Mouse (Mus musculus) ES-E14 (cell line): ENCODE results near the gene Srpk1. TPM values are rescaled to one million over a fixed set of nuclear protein-coding genes. Genes with fewer than 3 reads are reported as not detected.

Source experiments
- DNase-seq: peaks from one replicate; pipeline ENCODE4 v3.0.0-alpha.2; 2013; ENCODE audit warnings: low read depth, low spot score
- H3K27ac ChIP-seq: 2 replicates; pipeline ENCODE4 v1.5.1; 2012; ENCODE audit warnings: low read depth, mild to moderate bottlenecking, low read length, moderate library complexity, mixed read lengths; ENCODE audit not compliant: poor library complexity, insufficient read depth, severe bottlenecking
- H3K36me3 ChIP-seq: 2 replicates; pipeline ENCODE4 v1.6.1; 2012; ENCODE audit warnings: mild to moderate bottlenecking, low read length, moderate library complexity, mixed read lengths; ENCODE audit not compliant: control insufficient read depth, poor library complexity, insufficient read depth, severe bottlenecking
- H3K4me1 ChIP-seq, 2 experiments: fragments of 150-350 bp in 1 of 2; sonication (generic) in 1 of 2; 2 replicates each; pipeline ENCODE4 v1.6.1; 2012; ENCODE audit warnings: low read length in 2 of 2, mild to moderate bottlenecking in 1 of 2, mixed read lengths in 1 of 2; ENCODE audit not compliant: control insufficient read depth in 2 of 2, insufficient read depth in 2 of 2, poor library complexity in 1 of 2
- H3K4me3 ChIP-seq, 2 experiments: fragments of 150-350 bp in 1 of 2; sonication (generic) in 1 of 2; 2 replicates each; pipeline ENCODE4 v1.5.1; 2012; ENCODE audit warnings: low read length in 2 of 2, low read depth in 1 of 2, mild to moderate bottlenecking in 1 of 2, mixed read lengths in 1 of 2; ENCODE audit not compliant: insufficient read depth in 1 of 2, poor library complexity in 1 of 2, severe bottlenecking in 1 of 2
- H3K9ac ChIP-seq: 2 replicates; pipeline ENCODE4 v1.6.1; 2012; ENCODE audit warnings: low read depth, mild to moderate bottlenecking, low read length, mixed read lengths; ENCODE audit not compliant: poor library complexity, insufficient read depth, severe bottlenecking
- H3K9me3 ChIP-seq: fragments of 150-350 bp; sonication (generic); 2 replicates; pipeline ENCODE4 v1.6.1; 2012; ENCODE audit warnings: low read depth, mild to moderate bottlenecking, low read length; ENCODE audit not compliant: control insufficient read depth, insufficient read depth
- CHD2 ChIP-seq: IDR thresholded peaks from 2 replicates; pipeline ENCODE4 v1.6.1; 2014; ENCODE audit warnings: mild to moderate bottlenecking, low read depth, low read length, inconsistent platforms
- HCFC1 ChIP-seq: IDR thresholded peaks from 2 replicates; pipeline ENCODE4 v1.6.1; 2012; ENCODE audit warnings: low read length, inconsistent platforms, borderline replicate concordance; ENCODE audit not compliant: insufficient read depth
- MAFK ChIP-seq: IDR thresholded peaks from 2 replicates; pipeline ENCODE4 v1.6.1; 2014; ENCODE audit warnings: mild to moderate bottlenecking, low read depth, low read length, inconsistent platforms; ENCODE audit not compliant: insufficient read depth
- ZC3H11A ChIP-seq: IDR thresholded peaks from 2 replicates; pipeline ENCODE4 v1.6.1; 2012; ENCODE audit warnings: low read depth, mild to moderate bottlenecking, inconsistent platforms, low read length, borderline replicate concordance
- ZNF384 ChIP-seq: IDR thresholded peaks from 2 replicates; pipeline ENCODE4 v1.6.1; 2012; ENCODE audit warnings: low read depth, low read length, inconsistent platforms
- in situ Hi-C, 2 experiments: fragments of 600-800 bp; cut with MboI; formaldehyde crosslinking; loops; one replicate each; pipeline ENCODE4 v1.15.1; 2025; ENCODE audit warnings: low sequenced_read_pairs in 2 of 2, inconsistent platforms in 1 of 2; ENCODE audit not compliant: unreplicated experiment in 2 of 2
- total RNA-seq: library from RNA; depleted of rRNA; stranded (reverse); fragments of 300-350 nt; gene quantifications from 2 replicates; pipeline ENCODE4 v1.2.3, GENCODE M21; 2012

The Srpk1 gene
- total RNA-seq, 1 experiment: 115 TPM

- Histone ChIP-seq H3K36me3 (no peaks in the 10 kb centered on the region), H3K4me3 (no peak overlapping the region), H3K9ac (no peak overlapping the region), H3K27ac (no peak overlapping the region), H3K9me3 (no peaks in the 10 kb centered on the region), H3K4me1 (peaks cover 5 to 15% of the 10 kb centered on the region in 2 experiments)
- TF ChIP-seq CHD2 (no peak), HCFC1 (no peak), MAFK (no peak), ZNF384 (no peak), ZC3H11A (no peak)
- no peak for DNase-seq
- in situ Hi-C loops: no loop called here
These were observed 41.5 kb downstream of the Srpk1 start for GRCm38 (mm10) chr17:28581056-28581455.

DNA sequence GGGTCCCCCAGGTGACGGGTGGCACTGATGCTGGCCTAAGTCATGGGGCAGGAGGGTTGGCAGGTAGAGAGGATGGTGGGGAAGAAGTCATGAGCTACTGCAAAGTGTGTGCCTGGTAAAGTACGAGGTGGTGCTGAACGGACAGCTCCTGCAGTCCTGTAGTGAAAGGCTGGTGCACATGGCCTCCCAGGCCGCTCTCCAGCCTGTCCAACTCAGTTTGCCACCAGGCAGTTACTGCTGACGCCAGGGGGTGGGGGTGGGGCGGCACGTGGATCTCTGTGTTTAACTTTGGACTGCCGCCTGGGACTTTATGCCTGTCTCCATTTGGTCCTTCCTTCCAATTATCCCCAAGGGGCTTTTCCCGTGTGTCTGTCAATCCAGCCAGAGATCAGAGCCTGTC is 42.1 kb downstream of the Srpk1 start:
- no peak overlapping the region for H3K4me3 ChIP-seq
- peak; percentile 20; the same call in 1 of the 2 replicates for TF ChIP-seq HCFC1
- TF ChIP-seq MAFK: no peak
- TF ChIP-seq CHD2: no peak
- no peak for TF ChIP-seq ZC3H11A
- in situ Hi-C loops: no loop called here

GRCm38 (mm10) chr17:28575244-28576125 is 47.0 kb downstream of the Srpk1 start, which contains the start of gene Lhfpl5:
Gene Lhfpl5 (plus strand): TSS chr17:28575641.
- Histone ChIP-seq H3K9ac (peak within 1 kb of the TSS; percentile 35; the same call in 1 of the 2 replicates), H3K27ac (no peak within 1 kb of the TSS), H3K4me3 (peak within 1 kb of the TSS; percentile 64 to 67), H3K36me3 (no peaks in the 10 kb centered on the region), H3K4me1 (peaks cover 0 to 8% of the 10 kb centered on the region in 2 experiments), H3K9me3 (no peaks in the 10 kb centered on the region)
- TF ChIP-seq MAFK (no peak), ZNF384 (no peak), CHD2 (no peak)
- no peak for DNase-seq
- in situ Hi-C loops: no loop called here

More for the DNA sequence above, 42.1 kb downstream of the Srpk1 start:
- Histone ChIP-seq H3K27ac (no peak overlapping the region), H3K36me3 (no peaks in the 10 kb centered on the region), H3K9me3 (no peaks in the 10 kb centered on the region), H3K9ac (no peak overlapping the region), H3K4me1 (peaks cover 5 to 16% of the 10 kb centered on the region in 2 experiments)
- peak; percentile 66 for DNase-seq

GRCm38 (mm10) chr17:28572941-28573340 is 49.6 kb downstream of the Srpk1 start:
- TF ChIP-seq ZC3H11A: no peak
- TF ChIP-seq HCFC1: no peak
- TF ChIP-seq CHD2: no peak
- TF ChIP-seq MAFK: no peak
- TF ChIP-seq ZNF384: no peak
- in situ Hi-C loops: no loop called here
- no peaks in the 10 kb centered on the region for H3K9me3 ChIP-seq
- H3K4me3 ChIP-seq: no peak overlapping the region
- DNase-seq: no peak
- H3K4me1 ChIP-seq: peaks cover 2 to 9% of the 10 kb centered on the region in 2 experiments
- no peak overlapping the region for H3K27ac ChIP-seq
- H3K9ac ChIP-seq: no peak overlapping the region
- H3K36me3 ChIP-seq: no peaks in the 10 kb centered on the region

DNA sequence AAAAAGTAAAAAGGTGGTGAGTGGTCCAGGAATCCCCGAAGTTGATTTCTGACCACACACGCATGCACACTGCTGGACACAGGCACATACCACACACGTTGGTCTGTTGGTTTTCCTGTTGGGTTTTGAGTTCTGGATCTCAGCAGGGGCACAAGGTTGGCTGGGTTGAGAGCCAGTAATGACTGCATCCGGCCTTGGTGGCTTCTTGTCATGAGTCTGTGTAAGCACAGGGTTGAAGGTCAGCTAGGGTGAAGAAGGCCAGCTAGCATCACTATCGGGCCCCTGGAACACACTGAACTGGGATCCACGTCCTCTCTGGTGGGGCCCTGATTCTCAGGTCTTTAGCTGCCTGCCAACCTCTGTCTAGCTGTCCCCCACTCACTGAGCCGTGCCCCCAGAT is 50.0 kb downstream of the Srpk1 start:
- TF ChIP-seq HCFC1 (no peak), ZNF384 (no peak), ZC3H11A (no peak), CHD2 (no peak), MAFK (no peak)
- Histone ChIP-seq H3K9me3 (no peaks in the 10 kb centered on the region), H3K4me1 (peaks cover 2 to 10% of the 10 kb centered on the region in 2 experiments), H3K9ac (no peak overlapping the region), H3K27ac (no peak overlapping the region), H3K4me3 (no peak overlapping the region), H3K36me3 (no peaks in the 10 kb centered on the region)
- DNase-seq: no peak
- in situ Hi-C loops: no loop called here
